Comparison of ENCODE assay signal across 14 mouse cellular contexts in the genomic region with DNA sequence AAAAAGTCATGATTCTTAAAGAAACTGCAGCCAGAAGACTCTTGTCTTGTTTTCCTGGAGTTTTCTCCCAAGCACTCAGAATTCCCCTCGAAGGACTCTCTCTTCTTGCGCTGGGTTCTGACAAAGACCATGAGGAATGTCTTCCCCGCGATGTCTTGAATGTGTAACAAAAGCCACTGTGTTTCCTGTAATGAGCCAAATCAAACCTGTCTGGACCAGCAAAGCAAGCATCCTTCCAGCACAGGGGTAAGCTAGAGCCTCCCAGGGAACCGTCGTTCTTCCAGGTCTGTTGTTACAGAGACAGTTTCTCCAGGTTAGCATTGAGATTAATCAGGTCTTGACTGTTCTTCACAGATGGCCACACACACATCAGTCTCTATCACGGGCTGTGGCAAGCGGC.
"Had no signal": no experiment of that assay in that cellular context is flagged by ENCODE, and none has a peak within 500 bp of the region (broad histone marks: within the 10 kb centered on the region; RNA-seq: fewer than 3 reads in every experiment).

No protein-coding gene starts in this region.

- H3K9ac ChIP-seq: liver, embryonic 15.5 days; midbrain, embryonic 15.5 days; neural tube, embryonic 13.5 days had no signal

- H3K36me3 ChIP-seq: liver, embryonic 15.5 days; midbrain, embryonic 10.5 days; midbrain, embryonic 15.5 days had no signal

- H3K4me2 ChIP-seq: liver, embryonic 11.5 days; liver, embryonic 15.5 days; midbrain, embryonic 15.5 days; neural tube, embryonic 13.5 days had no signal

- DNase-seq: kidney, postnatal 10 days; kidney, postnatal 4 days; lung, adult 2 months; lung, postnatal 10 days; lung, postnatal 4 days; right cerebral cortex, postnatal 14 days; thymus, adult 18-20 months; thymus, postnatal 14 days had no signal

- H3K4me3 ChIP-seq: layer of hippocampus, adult 2 months; liver, embryonic 15.5 days; midbrain, embryonic 10.5 days; midbrain, embryonic 15.5 days; neural tube, embryonic 13.5 days had no signal

- H3K27ac ChIP-seq: layer of hippocampus, adult 2 months; liver, embryonic 15.5 days; midbrain, embryonic 10.5 days; midbrain, embryonic 15.5 days; neural tube, embryonic 13.5 days had no signal

- H3K9me3 ChIP-seq: liver, embryonic 15.5 days; midbrain, embryonic 10.5 days; midbrain, embryonic 15.5 days; neural tube, embryonic 13.5 days had no signal

- ATAC-seq: midbrain, embryonic 15.5 days had no signal

- H3K27me3 ChIP-seq: liver, embryonic 15.5 days; midbrain, embryonic 15.5 days; neural tube, embryonic 13.5 days had no signal

- H3K4me1 ChIP-seq: liver, embryonic 15.5 days; midbrain, embryonic 10.5 days; midbrain, embryonic 15.5 days; neural tube, embryonic 13.5 days had no signal
